Mouse (Mus musculus) cerebellum, adult 8-10 months (tissue): ENCODE data around the gene Olfr669.
"Not testable (repeated sequence)": the region's sequence is repeated elsewhere in the genome, so short reads cannot be mapped to it uniquely, and the experiment has no call there.

Source experiments
- DNase-seq: peaks from one replicate; pipeline ENCODE4 v3.0.0; 2022

Gene Olfr669

GRCm38 (mm10) chr7:104933940-104934339 lies at the start of gene Olfr669:
Gene Olfr669 (plus strand): TSS chr7:104934240.
- DNase-seq: no peak

DNA sequence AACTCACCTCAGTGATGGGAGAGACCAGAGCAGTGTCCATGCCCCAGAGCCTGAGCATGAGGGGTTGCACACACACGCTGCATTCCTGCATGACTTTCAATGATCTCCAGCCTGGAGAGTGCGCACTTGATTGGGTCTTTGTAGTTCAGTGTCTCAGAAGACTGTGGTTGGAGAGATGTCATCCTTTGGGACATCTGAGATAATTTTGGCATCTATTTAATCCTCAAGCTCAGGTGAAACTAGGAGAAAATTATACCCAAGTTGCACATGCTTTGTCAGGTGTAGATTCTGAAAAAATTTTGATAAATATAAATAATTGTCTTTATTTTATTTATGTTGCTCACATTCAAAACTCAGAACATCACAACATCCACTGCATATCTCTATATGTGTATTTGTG lies 38.2 kb upstream of the Olfr669 start, which contains the start of gene Olfr666:
TSS of gene Olfr666 (minus strand) at position 101 of the 400 bp plus-strand sequence.
- no peak for DNase-seq

DNA sequence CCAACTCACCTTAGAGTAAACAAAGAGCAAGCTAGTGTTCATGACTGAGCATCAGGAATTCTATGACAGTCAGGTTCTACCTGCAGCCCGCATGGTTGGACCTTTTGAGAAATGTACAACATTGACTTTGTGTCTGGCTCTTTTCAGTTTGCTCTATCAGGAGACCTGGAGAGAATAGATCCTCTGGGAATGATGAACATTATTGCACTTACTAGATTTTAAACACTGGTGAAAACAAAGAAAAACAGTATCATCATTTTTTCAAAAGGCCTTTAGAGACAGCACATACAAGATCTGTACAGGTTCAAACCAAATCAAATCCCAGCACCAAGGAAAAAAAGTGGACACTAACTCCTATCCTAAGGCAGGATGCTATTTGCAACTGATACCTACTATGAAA lies 12.7 kb upstream of the Olfr669 start, which contains the start of gene Olfr667:
TSS of gene Olfr667 (minus strand) at position 101 of the 400 bp plus-strand sequence.
- DNase-seq: no peak

DNA sequence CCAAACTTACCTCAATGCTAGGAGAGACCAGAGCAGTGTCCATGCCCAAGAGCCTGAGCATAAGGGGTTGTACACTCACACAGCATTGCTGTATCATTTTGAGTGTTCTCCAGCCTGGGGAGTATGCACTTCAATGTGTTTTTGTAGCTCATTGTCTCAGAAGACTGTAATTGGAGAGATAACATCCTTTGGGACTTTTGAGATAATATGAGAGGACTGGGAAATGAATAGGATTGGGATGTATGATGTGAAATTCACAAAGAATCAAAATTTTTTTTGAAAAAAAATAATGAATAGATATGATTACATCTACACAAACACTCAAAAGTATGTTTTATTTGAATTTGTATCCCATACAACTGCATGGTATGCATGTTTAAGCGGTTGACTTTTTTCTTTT lies 6.1 kb upstream of the Olfr669 start, which contains the start of gene Olfr668:
TSS of gene Olfr668 (minus strand) at position 101 of the 400 bp plus-strand sequence.
- DNase-seq: no peak

- DNase-seq: not testable (repeated sequence)
These were observed 16.2 kb downstream of the Olfr669 start for GRCm38 (mm10) chr7:104950234-104950633.

- DNase-seq: no peak
These were observed 28.5 kb downstream of the Olfr669 start, which contains the start of gene Olfr670 for GRCm38 (mm10) chr7:104962520-104962919. Gene Olfr670 (minus strand): TSS chr7:104962620.

DNA sequence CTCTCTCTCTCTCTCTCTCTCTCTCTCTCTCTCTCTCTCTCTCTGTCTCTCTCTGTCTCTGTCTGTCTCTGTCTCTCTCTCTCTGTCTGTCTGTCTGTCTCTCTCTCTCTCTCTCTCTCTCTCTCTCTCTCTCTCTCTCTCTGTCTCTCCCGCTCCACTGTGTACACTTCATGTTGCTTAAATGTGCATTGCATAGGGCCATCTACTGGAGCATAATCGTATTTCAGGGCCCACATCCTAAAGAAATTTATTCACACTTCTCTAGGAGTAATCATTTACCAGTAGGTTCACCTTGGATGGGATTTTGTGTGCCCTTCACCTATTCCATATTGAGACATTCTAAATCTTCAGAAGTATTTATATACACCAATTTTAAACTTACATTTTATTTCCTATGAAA lies 38.5 kb downstream of the Olfr669 start:
- DNase-seq: not testable (repeated sequence)

GRCm38 (mm10) chr7:104979026-104979425 lies 45.0 kb downstream of the Olfr669 start, which contains the start of gene Olfr671:
Gene Olfr671 (minus strand): TSS chr7:104979126.
- no peak for DNase-seq
